Mouse (Mus musculus) urinary bladder, postnatal 10 days (tissue): ENCODE data around the gene Tshz2.

Source experiments
- DNase-seq: peaks from one replicate; pipeline ENCODE4 v3.0.0; 2022; ENCODE audit warnings: low spot score

Tshz2 gene

DNA sequence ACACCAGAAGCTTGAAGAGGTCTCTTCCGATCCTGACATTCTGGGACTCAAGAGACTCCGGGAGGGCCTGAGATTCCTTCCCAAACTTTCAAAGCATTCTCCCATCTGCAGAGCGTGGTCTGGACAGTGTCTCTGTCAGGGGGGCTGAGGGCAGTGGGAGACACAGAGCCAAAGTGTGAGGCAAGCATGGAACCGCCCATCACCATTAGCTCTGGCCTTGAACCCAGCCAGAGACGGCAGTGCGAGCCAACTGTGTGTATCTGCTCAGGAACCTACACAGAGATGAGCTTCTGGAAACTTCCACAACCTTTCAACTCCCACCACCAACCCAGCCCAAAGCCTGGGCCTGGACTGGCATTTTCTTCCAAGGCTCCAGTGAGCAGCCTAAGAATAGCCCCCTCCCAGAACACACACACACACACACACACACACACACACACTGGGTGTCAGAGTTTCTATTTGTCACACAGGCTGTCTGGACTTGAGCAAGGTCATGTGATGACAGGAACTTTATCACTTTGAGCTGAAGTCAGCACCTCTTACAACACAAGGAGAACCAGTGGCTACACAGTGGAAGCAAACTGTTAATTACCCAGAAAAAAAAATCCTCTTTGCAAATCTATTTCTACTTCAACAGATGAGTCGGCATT, 67.2 kb downstream of the Tshz2 start:
- DNase-seq, result no peak

DNA sequence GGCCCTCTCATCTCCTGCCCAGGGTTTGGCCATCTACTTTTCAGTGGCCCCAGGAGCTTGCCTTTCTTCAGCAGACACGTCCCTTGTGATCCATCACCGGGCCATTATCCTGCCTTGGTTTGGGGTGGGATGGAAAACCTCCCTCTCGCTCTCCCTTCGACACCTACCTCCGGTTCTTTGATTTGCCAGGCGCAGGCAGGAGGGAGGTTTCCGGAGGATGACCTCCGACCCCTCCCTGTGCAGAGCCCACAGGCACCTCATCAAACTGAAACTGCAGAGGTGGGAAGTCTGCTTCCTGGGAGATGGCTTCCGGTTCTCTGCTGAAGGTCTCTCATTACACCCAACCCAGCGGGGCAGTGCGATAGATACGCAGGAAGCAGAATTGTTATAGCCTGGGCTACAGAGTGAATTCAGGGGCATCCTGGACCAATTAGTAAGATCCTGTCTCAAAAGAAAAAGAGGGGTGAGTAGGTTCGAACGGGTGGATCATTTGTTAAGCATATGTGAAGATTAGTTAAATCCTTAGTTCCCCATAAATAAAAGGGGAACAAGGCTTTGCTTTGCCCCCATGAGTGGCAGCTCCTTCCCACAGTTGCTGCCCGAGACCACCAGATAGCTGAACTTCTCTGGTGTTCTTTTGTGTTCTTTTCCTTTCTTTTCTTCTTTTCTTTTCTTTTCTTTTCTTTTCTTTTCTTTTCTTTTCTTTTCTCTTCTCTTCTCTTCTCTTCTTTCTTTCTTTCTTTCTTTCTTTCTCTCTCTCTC, 70.1 kb downstream of the Tshz2 start:
- no peak for DNase-seq

- no peak for DNase-seq
Observed at GRCm38 (mm10) chr2:169721793-169722326, 89.0 kb downstream of the Tshz2 start.

DNA sequence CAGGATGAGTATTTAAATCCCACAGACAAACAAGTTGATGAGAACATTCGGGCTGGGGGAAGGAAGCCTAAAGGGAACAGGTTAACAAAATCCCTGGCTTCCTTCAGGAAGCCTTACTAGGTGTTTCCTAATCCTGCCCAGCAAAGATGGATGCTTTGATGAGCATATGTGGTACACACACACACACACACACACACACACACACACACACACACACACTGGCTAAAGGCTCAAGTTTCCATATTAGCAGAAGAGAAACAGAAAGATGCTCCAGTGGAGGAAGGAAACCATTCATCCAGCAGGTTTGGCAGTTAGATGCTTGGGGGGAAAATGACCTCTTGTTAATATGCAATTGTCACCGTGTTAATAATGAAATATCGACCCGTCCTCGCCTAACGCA, 89.5 kb downstream of the Tshz2 start:
- DNase-seq, result no peak

GRCm38 (mm10) chr2:169723645-169724462, 91.0 kb downstream of the Tshz2 start:
- no peak for DNase-seq

- DNase-seq, result no peak
Observed at GRCm38 (mm10) chr2:169728651-169729280, 96.0 kb downstream of the Tshz2 start.

- DNase-seq, result no peak
Observed at GRCm38 (mm10) chr2:169730551-169730996, 97.8 kb downstream of the Tshz2 start.

GRCm38 (mm10) chr2:169734053-169734452, 101.2 kb downstream of the Tshz2 start:
- no peak for DNase-seq

- DNase-seq, result no peak
Observed at GRCm38 (mm10) chr2:169735475-169736406, 102.9 kb downstream of the Tshz2 start.

DNA sequence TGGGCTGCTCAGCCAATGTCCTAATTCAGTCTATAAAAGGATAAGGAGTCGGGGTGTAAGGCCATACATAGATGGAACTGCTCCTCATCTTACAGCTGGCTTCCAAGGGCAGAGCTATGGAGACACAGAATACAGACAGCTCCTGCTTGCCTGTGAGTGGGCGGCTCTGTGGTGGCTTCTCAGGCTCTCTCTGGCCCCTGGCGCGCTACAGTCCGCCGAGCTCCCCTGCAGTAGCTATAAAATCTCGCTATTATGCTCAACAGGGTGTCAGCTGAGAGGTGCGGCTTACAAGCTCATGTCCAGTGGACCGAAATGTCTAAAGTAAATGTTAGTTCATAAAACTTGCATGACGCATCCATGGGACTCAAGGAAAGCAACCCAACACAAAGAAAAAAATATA, 108.2 kb downstream of the Tshz2 start:
- DNase-seq, result no peak

GRCm38 (mm10) chr2:169742791-169743190, 110.0 kb downstream of the Tshz2 start:
- no peak for DNase-seq

DNA sequence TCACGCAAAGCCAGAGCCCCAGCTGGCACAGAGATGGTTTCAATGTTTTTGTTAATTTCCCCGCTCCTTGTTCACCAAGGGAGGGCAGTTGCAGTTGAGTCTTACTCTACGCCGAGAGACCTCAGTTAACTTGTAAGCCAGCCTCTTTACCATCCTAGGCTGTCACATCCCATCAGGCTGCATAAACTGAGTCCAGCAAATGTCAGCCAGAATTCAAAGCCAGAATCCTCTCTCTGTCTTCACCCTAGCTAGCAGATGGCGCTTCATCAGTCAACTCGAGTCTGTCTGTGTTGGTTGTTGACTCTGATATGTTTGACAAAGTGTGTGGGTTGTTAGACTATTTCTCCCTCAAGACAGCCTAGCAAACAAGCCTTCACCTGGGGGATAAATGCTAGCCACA, 110.5 kb downstream of the Tshz2 start:
- no peak for DNase-seq

- DNase-seq, result no peak
Observed at GRCm38 (mm10) chr2:169743910-169744309, 111.1 kb downstream of the Tshz2 start.

GRCm38 (mm10) chr2:169747114-169747642, 114.4 kb downstream of the Tshz2 start:
- DNase-seq, result no peak

- DNase-seq, result no peak
Observed at GRCm38 (mm10) chr2:169749331-169749945, 116.6 kb downstream of the Tshz2 start.

- no peak for DNase-seq
Observed at GRCm38 (mm10) chr2:169750574-169751491, 118.0 kb downstream of the Tshz2 start.

DNA sequence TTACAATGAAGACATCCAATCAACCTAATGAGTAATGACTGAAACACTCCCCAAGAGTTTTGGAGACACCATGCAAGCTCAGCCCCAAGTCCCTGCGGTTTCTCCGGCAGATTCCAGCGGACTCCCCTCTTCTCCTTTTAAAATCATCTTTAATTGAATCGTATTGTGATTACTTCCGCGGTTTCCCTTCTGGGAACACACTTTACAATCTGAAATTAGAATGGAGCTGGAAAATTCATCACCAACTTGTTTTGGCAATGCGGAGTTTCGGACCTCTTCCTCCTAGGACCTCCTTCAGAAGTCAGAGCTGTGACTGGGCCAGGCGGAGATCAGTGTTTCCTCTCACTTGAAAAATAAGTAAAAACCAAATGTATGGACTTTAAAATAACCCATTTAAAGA, 119.3 kb downstream of the Tshz2 start:
- no peak for DNase-seq

- DNase-seq, result no peak
Observed at GRCm38 (mm10) chr2:169753432-169753831, 120.6 kb downstream of the Tshz2 start.

GRCm38 (mm10) chr2:169755091-169755490, 122.3 kb downstream of the Tshz2 start:
- no peak for DNase-seq
